Mouse (Mus musculus) mesoderm, embryonic 11.5 days (tissue): ENCODE data around the gene Egr4.
A peak's percentile ranks its signal among the peaks of the same experiment; 100 is the strongest.

Experiments used
- DNase-seq: peaks from one replicate; pipeline ENCODE4 v3.0.0-alpha.2; 2012; ENCODE audit warnings: low read depth, low spot score

Gene Egr4

GRCm38 (mm10) chr6:85496976-85497375 is 16.4 kb downstream of the Egr4 start:
- DNase-seq = no peak

DNA sequence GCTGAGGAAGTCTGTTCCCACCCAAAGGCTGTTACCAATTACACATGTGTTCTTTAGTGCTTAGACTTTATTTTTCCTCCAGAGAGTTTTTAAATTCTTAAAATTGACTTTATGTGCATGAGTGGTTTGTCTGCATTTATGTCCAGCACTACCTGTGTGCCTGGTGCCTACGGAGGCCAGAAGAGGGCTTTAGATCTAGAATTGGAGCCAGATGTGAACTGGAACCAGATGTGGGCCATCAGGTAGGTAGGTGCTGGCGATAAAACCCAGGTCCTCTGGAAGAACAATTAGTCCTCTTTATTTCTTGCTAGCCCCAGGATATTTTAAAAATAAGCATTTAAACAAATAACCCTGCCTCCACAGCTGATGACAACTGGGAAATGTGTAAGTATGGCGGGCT is 21.8 kb downstream of the Egr4 start:
- DNase-seq = no peak

- no peak for DNase-seq
Observed at GRCm38 (mm10) chr6:85490252-85490651, 23.1 kb downstream of the Egr4 start.

GRCm38 (mm10) chr6:85489717-85490116 is 23.7 kb downstream of the Egr4 start:
- DNase-seq = no peak

DNA sequence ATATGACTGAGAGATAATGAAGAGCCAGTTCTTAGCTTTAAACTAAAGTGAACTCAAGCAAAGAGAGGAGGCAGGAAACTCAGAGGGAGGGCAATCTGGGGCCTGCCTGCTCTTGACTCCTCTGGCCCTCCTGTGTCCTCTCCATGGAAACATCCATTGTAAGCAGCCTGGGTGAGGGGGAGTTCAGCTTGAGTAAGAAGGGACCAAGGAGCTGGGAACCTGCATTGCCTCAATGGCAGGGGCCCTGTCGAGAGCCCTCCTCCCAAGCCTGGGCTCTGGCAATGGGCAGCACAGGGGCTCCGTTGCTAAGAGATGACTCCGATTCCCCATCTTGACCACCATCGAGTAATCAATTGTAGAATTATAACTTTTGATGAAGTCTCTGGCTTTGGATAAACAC is 24.9 kb downstream of the Egr4 start:
- DNase-seq = no peak

- DNase-seq = no peak
Observed at GRCm38 (mm10) chr6:85485738-85486137, 27.7 kb downstream of the Egr4 start.

- peak; percentile 39 for DNase-seq
Observed at GRCm38 (mm10) chr6:85483843-85484721, 29.3 kb downstream of the Egr4 start.

- DNase-seq = no peak
Observed at GRCm38 (mm10) chr6:85480685-85481084, 32.7 kb downstream of the Egr4 start.

DNA sequence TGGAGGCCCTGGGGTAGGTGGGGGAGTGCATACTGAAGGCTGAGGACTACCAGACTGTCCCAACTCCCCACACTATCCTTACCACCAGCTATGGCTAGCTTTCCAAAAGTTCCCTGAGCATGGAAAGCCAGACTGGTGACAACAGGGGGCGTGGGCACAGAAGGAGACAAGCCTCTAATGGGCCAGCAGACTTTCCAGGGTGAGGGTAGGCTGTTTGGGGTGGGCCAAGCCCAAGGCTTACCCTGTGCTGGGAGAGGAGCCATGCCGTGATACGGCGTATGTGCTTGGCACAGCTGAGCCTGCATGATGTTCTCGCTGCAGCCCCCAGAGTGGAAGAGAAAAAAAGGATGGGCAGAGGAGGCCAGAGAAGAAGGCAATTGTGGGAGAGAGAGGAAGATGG is 33.4 kb downstream of the Egr4 start:
- no peak for DNase-seq

DNA sequence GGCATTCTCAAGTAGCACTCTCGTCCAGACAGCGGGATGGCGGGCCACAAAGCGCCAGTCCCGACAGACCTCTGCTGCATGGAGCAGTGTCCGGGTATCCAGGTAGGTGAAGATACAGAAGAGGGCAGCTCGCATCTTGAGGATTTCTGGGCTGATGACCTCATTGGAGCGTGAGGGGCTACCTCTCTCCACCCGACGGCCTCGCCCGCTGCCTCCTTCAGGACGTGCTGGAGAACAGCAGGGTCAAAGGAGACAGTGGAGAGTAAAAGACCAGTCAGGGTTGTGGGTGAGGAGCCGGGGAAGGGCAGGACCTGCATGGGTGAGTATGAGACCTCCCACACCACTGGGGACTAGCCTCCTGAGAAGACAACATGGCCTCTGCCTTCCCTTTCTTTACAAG is 35.0 kb downstream of the Egr4 start:
- DNase-seq = no peak

DNA sequence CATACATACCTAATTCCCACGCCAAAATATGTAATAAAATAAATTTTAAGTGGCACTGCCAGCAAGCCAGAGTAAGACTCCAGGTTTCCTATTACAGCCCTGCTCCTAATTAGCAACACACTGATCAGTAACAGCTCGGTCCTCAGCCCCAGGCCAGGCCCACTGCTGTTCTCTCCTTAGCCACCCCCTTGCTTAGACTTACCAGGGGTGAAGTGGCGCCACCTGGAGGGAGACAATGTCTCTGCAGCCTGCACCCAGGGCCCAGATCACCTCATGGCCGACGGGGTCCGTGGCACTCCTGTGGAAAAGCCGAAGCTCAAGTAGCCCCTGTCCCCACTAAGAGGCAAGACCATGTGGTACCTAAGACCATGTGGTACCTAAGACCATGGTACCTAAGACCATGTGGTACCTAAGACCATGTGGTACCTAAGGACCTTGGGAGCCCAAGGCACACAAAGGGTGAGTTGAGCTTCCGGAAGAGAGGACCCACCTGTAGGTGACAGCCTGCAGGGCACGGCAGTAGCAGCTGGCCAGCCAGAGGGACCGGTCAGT is 35.9 kb downstream of the Egr4 start:
- peak; percentile 42 for DNase-seq

- no peak for DNase-seq
Observed at GRCm38 (mm10) chr6:85475581-85475980, 37.8 kb downstream of the Egr4 start.

- DNase-seq = no peak
Observed at GRCm38 (mm10) chr6:85472542-85472941, 40.8 kb downstream of the Egr4 start.

GRCm38 (mm10) chr6:85471962-85472361 is 41.4 kb downstream of the Egr4 start:
- DNase-seq = no peak

DNA sequence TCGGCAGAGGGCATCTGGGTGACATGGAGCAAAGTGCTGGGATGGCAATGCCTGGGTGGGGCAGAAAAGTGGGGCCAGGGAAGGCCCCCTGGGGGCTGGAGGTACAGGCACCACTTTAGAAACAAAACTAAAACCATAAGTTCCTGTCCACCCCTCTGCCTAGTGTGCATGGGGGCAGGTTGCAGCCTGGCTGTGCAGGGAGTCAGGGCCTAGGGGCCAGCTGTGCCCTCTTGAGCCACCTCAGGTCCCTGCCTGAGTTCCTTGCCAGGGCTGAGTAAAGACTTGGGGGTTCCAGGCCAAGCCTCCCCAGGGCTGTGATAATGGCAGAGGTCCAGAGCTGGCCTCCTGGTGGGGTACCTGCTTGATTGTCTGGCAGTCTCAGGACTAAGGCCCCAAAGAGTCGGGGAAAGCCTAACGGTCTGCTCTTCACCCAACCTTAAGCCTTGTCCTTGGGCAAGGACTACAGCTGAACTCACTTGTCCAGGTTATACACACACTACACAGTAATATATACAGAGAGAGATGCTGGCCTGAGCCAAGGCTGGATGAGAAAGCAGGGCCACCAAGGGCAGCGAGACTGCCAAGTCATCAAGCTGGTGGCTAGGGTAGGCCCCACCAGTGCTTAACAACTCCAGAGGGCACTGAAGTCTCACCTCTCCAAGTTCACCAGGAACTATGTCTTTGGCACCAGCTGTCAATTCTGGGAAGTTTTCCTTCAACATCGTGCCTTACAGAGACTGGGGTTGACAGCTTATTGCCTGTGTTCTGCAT is 43.5 kb downstream of the Egr4 start:
- no peak for DNase-seq

- DNase-seq = no peak
Observed at GRCm38 (mm10) chr6:85465381-85465780, 48.0 kb downstream of the Egr4 start.
